Mouse (Mus musculus) kidney, adult 2 months (tissue): ENCODE measurements around the gene Hist1h2af.

Experiments
- CTCF ChIP-seq: fragments of 200-500 bp; conservative IDR thresholded peaks from 2 replicates; pipeline ENCODE4 v1.5.1; 2011; ENCODE audit warnings: low read depth, mild to moderate bottlenecking, control low read depth, low read length, moderate library complexity, mixed read lengths; ENCODE audit not compliant: insufficient read depth, insufficient read length
- POLR2A ChIP-seq: fragments of 200-500 bp; IDR thresholded peaks from one replicate; pipeline ENCODE4 v1.6.1; 2011; ENCODE audit warnings: low read depth, low read length, control low read depth

GRCm38 (mm10) chr13:23534368-23535131 is 844 bp downstream of the Hist1h2af start:
- TF ChIP-seq CTCF (no peak), POLR2A (no peak)
